Mouse (Mus musculus) CD4-positive helper T cell, adult 2 months (primary cell): ENCODE measurements around the gene Nxph4.

Source experiments
- DNase-seq: peaks from one replicate; pipeline ENCODE4 v3.0.0-alpha.2; 2012; ENCODE audit warnings: low read depth, missing footprints, low spot score

Nxph4 gene

DNA sequence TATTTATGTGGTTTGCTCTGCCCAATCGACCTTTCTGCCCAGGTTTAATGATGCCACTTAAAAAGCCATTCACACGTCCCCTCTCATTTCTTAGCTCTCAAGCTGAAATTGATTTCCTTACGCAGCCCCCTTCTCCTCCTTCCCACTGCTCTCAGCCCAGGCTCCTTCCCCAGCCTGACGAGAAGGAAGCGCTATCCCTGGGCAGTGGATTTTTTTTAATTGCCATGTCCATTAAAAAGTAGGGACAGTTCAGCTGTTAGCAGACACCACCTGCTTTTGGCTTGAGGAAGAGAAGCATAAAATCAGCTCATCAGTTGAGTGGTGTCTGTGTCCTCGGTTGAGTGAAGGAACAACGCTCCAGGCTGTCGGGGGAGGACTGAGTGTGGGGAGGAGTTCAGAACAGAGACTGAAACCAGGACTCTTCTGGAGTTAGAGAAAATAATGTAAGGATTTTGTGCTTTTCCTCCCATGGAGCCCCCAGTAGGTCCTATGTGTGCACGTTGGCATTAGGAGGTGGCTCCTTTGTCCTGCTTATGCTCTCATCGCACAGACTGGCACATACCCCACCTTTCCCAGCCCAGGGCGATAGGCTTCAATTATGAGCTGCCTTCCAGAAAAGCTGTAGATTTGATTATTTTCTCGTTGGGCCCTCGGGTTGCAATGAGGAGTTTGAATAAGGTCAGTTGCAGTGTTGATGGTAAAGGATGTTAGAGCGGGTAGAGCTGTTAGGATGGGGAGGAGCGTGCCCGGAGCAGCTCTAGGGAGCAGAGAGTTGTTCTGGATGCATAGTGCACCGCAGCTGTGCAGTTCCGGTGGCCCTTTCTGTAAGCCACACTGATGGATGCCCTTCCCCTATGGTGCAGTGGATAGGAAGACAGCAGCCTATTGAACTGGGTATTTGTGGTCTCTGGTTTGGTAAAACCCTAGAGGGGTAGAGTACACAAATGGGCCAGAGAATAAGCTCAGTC lies 43.9 kb downstream of the Nxph4 start:
- no peak for DNase-seq

DNA sequence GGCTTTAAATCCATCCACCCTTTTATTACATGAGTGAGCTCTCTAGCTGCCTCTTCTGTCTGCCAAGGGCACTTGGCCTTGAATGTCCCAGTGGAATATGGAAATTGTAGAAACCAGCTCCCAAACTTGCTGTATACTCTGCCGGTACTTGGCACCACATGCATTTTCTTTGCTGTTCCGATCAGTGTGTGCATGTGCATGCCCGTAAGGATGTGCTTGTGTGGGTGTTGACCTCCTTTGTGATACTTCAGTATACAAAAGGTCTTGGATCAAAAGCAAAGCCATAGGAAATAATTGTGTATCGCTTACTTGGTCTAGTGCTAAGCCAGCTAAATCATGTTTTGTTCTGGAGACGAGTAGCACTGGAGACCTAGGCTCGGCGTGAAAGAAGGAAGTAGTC lies 45.5 kb downstream of the Nxph4 start:
- no peak for DNase-seq

DNA sequence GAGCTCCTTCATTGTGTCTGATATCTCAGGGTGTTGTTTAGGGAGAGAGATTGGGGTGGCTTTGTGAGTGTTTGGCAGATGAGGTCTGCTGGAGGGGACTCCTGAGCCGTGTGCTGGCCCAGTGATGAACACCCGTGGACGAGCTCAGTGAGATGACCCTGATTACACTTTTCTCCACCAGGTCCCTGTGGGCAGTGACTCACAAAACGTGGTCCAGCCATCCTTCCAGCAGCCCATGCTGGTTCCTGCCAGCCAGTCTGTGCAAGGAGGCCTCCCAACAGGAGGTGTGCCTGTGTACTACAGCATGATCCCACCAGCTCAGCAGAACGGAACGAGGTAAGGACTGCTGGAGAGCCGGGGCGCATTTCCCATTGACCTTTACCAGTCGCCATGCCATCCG lies 49.1 kb downstream of the Nxph4 start:
- no peak for DNase-seq

DNA sequence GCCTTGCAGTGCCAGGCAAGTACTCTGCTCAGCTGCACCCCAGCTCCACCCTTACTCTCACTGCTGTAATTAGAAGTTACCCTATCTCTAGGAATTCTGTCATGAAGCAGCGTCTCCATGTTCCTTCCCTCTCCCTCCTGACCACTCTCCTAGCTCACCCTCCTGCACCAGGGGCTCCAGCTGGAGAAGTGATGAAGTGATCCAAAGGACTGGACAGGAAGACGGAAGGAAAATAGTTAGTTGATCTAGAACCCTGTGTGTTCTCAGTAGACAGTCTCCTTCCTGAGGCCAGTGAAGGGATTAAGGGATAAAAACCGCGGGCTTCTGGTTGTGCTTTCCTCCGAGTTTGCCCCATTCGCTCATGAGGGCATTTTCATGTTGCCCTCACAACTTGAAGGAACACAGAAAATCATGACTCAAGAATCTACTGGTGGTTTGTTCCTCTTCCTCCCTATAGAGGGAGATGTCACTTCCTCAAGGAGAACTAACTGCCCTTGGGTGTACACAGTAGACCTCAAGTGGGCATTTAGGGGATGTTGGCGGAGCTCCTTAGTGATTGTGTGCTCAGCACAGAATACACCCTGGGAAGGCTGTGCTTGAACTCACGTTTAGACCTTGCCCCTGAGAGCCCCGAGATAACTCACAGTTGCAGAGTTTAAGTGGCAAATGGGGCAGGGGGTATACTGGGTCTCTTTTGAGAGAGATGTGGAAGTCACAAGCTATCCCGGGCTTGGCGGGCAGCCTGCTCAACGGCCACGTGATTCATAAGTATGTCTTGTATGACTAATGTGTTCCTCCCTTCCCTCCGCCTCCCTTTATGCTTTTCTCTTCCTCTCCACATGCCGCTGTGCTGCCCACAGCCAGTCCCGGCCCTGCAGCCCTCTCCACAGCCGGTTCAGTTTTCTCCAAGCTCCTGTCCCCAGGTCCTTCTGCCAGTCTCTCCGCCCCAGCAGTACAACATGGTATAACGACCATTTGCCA lies 53.2 kb downstream of the Nxph4 start:
- DNase-seq = no peak

DNA sequence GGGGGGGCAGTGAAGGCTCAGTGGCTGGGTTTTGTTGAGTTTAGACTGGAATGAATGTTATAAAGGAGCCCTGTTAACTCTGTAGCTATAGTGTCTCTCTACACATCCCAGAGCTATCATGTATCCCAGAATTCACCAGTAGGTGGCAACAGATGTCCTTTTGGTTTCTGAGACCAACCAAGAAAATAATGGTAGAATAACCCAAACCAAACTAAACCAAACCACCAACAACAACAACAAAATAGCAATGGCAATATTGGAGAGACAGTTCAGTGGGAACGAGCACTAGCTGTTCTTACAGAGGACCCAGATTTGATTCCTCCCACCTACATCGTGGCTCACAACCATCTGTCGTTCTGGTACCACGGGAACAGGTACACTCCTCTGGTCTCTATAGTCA lies 55.2 kb downstream of the Nxph4 start:
- no peak for DNase-seq

DNA sequence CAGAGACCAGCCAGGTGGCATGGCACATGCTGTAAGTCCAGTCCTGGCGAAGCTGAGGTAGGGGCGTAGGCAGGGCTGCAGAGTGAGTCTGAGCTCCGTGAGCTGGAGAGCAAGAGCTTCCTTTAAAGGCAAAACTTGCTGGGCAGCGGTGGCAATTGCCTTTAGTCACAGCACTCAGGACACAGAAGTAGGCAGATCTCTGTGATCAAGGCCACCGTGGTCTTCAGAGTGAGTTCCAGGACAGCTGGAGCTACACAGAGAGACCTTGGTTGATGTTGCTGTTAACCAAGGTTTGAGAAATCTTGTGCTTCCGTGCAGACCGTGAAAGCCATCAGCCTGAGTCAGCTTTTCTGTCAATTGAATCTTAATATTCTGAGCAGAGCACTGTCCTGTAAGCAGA lies 57.1 kb downstream of the Nxph4 start:
- no peak for DNase-seq

DNA sequence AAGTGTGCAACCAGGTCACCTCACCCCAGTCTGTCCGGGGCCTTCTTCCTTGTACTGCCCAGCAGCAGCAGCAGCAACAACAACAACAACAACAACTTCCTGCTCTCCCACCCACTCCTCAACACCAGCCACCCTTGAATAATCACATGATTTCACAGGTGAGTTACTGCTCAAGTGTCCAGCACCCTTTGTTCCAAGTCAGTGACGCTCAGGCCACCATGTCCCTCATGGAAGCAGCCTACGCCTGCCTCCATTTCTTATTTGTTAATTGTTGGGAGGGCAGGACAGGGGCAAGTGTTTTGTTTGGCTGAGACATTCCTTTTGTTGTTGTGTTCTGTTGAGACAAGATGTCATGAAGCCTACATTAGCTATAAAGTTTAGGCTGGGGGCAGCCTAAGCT lies 57.8 kb downstream of the Nxph4 start:
- no peak for DNase-seq
